Mouse (Mus musculus) spleen, adult 12 weeks (tissue): ENCODE data around the gene Rrp12.

Source experiments
- DNase-seq: peaks from one replicate; pipeline ENCODE4 v3.0.0; 2022; ENCODE audit warnings: low spot score

Gene Rrp12

DNA sequence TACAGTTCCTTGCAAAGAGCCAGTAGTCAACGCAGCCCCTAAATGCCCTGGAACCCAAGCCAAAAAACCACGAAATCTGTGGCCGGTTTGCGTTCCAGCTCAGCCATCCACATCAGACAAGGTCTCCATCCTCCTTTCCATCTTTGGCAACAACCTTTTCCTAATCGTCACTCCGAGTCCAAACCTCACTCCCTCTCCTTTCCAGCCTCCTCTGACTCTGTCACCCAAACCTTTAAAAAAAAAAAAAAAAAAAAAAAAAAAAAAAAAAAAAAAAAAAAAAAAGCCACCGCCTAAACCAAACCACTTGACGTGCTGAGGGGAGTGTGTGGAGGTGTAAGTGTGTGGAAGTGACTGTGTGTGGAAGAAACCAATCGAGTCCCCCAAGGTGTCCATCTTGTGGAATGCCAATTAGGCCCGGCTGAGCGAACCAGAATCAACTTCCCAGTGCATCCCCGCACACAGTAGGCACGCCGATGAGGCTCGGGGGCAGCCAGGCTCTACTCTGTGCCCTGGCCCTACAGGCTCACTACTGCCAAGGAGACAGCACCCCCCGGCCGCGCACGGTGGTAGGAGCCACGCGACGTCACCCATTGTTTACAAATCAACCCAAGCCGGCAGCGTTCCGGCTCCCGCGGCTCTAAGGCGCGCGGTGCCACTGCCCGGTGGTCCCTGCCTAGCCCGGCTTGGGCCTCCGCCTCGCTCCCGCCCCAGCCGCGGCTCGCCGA lies 66.4 kb downstream of the Rrp12 start, which contains the start of gene Frat1:
Frat1 (plus strand) TSS at position 590 of the 725 bp plus-strand sequence.
- DNase-seq: peak; percentile 89

DNA sequence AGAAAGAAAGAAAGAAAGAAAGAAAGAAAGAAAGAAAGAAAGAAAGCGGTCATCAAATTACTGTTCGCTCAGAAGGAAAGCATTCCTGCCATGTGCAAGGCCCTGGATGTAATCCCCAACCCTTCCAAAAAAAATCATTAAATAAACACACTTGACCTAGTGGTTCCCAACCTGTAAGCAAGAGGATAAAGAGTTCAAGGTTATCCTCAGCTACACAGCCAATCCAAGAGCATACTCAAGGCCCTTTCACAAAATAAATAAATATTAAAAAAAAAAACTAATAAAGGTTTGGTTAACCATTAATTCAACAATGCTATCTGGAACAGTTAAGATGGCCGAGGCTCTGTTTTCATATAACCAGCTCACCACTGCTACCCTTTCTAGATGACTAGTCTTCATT lies 67.0 kb downstream of the Rrp12 start:
- DNase-seq: no peak

DNA sequence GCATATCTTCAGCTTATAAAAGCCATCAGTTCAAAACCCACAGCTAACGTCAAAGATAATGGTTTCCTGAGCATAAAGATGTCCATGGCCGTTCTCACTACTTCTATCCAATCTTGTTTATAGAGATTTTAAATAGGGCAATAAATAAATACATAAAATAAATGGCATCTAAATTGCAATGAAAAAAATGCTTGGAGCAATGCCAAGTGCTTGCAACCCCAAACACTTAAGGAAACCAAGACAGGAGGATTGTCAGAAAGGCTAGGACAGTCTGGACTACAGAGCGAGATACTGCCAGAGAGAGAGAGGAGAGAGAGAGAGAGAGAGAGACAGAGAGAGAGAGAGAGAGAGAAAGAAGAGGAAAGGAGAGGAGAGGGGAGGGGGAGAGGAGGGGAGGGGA lies 69.4 kb downstream of the Rrp12 start:
- DNase-seq: no peak

DNA sequence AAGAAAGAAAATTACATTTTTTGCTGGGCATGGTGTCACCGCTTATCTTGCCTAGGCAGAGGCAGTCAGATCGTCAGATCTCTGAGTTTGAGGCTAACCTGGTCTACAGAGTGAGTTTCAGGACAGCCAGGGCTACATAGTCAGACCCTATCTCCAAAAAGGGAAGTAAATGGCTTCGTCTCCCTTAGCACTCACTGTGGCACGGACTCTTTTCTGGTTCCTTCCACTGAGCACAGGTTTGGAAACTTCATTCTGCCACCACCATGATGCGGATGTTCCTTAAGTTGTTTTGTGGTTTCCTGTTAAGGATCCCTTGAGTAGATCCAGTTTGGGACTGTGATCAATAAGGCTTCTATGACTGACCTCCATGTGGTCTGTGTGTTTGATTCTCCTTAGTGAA lies 71.0 kb downstream of the Rrp12 start:
- DNase-seq: no peak

DNA sequence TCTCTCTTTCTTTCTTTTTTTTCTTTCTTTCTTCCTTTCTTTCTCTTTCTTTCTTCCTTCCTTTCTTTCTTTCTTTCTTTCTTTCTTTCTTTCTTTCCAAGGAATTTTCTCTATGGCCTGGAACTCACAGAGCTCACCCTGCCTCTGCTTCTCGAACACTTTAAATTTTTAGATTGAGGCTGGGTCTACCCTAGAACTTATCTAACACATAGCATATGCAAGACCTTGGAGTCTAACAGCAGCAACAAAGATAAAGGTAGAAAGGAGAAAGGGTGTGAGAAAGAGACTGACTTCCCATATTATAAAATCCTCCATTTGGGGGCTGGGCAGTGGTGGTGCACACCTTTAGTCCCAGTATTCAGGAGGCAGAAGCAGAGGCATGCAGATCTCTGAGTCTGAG lies 73.4 kb downstream of the Rrp12 start:
- no peak for DNase-seq

DNA sequence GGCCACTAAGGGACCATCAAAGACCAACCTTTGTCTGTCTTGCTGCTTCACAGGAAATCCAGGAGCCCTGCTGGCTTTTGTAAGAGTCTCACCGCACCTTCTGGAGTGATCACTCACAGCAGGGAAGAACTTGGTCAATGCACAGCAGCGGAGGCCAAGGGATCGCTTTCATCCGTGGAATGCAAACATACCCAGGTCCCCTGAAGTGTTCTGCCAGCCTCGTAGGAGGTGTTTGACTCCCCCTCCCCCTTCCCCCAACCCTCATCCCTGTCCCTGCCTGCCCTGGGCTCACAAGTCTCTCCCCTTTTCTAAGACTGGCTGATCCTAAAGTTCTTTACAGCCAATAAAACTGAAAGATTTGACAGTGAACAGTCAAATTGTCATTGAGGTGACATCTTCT lies 74.5 kb downstream of the Rrp12 start:
- DNase-seq: no peak

DNA sequence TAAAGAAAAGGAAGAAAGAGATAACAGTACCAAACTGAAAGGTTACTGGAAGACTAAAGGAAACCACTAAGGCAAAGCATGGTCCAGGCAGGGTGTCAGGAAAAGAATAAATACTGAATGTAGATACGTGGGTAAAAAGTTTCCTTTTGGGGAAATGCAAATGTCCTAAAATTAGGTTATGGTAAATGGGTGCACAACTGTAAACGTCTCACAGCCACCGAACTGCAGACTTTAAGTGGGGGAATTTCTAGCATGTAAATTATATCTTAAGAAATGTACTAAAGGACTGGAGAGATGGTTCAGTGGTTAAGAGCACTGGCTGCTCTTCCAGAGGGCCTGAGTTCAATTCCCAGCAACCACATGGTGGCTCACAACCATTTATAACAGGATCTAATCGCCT lies 77.2 kb downstream of the Rrp12 start:
- no peak for DNase-seq

DNA sequence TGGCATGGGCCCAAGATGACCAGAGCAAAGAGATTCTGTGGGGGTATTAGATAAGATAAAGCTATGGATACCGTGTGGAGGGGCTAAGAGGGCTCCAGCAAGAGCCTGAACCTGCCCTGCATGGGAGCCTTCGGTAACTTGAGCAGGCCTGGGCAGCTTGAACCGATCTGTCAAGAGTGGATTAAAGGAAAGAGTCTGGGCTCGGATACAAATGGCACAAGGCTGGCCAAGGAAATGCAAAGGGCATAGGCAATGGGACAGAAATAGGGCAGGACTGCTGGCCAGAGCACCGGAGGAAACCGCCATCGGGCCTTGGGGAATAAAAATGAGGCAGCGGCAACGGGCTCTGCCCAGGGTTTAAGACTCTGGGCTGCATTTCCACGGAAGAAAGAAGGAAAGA lies 78.6 kb downstream of the Rrp12 start:
- no peak for DNase-seq

DNA sequence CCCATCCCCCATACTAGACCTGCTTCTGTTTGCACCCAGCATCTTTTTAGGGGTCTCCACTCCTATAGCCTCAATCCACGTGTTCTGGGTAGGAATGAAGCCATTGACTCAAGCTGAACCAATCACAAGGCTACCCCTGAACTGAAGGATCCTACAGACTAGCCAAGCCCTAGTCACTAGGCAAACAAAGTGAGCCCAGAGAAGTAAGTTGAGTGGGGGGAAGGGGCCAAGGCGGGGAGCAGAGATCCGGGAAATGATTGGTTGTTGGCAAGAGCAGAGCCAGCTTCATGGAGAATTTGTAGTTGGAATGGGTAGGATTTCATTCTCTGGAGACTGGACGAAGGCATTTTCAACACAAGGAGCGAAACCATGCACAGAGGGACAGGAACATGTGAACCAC lies 79.1 kb downstream of the Rrp12 start:
- DNase-seq: no peak

DNA sequence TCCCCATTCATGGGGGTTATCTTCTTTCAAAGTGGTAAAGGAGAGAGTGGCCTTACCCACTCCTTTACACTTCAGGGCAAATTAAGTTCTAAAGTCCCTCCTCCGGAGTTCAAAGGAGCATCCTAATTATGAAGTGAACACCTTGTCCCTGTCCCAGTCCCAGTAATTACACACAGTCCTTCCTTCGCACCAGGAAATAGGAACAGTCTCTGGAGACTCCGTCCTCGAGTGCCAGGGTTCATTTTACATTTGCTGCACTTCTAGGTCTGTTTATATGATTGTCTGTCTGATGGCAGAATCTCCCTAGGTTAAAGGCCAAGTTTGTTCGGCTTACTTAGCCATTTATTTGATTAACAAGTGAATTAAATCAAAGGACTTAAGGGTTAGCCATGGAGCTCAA lies 79.6 kb downstream of the Rrp12 start:
- no peak for DNase-seq

DNA sequence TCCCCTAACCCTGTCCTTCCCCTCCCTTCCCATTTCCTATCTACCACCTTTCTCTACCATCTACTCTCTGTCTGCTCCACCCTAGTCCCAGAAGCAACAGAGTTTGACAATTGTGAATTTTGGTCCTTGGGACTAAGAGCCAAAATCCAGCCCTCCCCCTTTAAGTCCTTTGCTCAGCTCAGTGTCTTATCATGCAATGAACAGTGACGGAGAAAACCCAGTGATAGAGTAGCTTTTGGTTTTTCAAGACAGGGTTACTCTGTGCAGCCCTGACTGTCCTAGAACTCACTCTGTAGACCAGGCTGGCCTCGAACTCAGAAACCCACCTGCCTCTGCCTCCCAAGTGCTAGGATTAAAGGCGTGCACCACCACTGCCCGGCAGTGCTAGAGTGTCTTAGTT lies 82.6 kb downstream of the Rrp12 start:
- DNase-seq: no peak
